Mouse (Mus musculus) heart, postnatal 10 days (tissue): ENCODE measurements at regions not wholly inside any gene's neighbourhood (a gene's known extent, or its start where the extent isn't known, plus 50 kb on each side); places are given as distances from the start of the nearest gene placed in this dataset.

Experiments used
- DNase-seq, 2 experiments: peaks; one replicate each; pipeline ENCODE4 v3.0.0; 2021
- intact Hi-C: fragments of 180-260 bp; cut with DNase I; formaldehyde crosslinking; loops from one replicate; pipeline ENCODE4 v1.15.1; 2025

- DNase-seq = peak; percentile 77 to 78
- intact Hi-C loops = loop anchor here (5.0 kb wide), 1 partner anchor 50 kb away; no protein-coding TSS in a partner anchor
Measured at GRCm38 (mm10) chr4:48842777-48843214, 179.5 kb downstream of the Cavin4 start.

GRCm38 (mm10) chr4:48871105-48871504, 188.0 kb upstream of the Plppr1 start:
- intact Hi-C loops = no loop called here
- no peak for DNase-seq

DNA sequence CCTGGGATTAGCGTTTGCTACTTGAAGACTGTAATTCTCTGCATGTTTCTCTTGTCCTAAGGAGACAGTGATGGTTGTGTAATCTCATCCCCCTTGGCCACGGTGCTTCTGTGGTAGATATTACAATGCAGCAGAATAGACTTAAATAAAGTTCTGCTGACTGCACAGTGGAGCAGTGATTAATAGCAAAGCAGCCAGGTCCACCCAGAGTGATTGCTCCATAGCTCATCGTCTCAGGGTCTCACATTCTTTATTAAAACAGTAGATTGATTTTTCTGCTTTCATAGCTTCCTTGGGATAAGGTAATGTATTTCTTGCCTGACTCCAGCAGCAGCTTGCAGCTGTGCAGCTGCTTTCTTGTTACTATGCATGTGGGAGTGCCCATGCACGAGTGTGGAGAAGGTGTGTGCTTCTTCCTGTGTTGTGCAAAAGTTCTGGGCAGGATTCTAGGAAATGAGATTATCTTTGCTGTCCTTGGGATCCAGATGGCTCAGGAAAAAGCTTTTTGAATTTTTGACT, 169.9 kb upstream of the Plppr1 start:
- intact Hi-C loops = no loop called here
- no peak for DNase-seq

DNA sequence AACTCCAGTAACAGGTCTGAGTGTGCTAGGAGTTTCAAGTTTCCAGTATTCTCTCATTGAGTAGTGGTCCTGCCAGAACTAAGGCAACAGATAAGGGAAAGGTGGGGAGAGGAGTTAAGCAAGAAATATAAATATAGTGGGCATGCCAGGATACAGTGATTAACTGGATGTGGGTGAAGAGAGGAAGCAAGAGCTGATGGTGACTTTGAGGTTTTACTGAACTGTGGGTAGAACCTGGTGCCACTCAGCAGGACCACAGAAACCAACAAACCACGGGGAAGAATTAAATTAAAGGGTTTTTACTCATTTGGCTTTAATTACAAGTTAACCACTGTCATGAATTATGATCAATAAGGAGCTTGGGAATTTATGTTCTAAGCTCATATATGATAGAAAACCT, 154.5 kb upstream of the Plppr1 start:
- intact Hi-C loops = no loop called here
- no peak for DNase-seq

DNA sequence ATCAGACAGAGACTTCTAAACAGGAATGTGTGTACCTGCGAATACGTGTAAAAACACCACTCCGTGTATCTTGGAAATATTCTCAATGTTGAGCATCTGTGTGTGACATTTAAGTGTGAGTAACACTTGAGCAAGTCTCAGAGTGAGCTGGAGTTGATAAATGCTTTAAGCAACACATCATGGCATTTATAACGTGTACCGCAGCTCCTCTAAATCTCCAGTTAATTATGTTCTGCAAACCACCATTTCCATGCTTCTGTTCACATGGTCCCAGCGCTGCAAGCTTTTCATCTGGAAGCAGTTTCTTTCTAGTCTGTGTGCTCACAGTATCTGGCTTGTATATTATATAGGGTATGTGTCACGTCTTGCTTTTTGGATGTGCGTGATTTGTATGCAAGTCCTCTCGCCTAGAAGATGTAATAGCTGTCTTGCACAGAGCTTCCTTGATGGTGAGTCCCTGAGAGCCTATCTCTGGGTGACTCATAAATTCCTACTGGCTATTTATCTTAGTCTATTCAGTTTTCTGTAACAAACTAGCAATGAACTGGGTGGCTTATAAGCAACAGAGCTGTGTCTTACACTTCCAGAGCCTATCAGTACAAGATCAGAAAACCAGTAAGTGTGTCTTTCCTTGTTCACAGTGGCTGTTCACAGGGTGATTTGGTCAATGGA, 153.7 kb upstream of the Plppr1 start:
- DNase-seq = no peak
- intact Hi-C loops = no loop called here

GRCm38 (mm10) chr4:48909161-48909560, 149.9 kb upstream of the Plppr1 start:
- intact Hi-C loops = no loop called here
- no peak for DNase-seq

DNA sequence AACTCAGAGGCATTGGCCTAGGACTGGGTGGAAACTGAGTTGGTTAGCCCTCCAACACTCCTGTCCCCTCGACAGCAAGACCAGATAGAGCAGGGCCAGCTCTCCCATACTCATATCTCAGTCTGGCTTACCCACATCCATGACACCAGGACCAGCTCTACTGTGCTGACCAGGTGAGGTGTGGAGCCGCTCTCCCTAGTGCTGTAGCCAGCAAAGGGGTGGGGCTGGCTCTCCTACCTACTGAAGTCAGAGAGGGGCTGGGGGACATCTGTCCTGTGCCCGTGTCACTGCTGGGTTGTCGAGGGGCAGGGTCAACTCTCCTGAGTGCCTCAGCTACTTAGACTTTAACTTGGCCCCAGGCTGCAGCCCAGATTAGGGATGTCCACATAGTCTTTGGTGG, 145.8 kb upstream of the Plppr1 start:
- DNase-seq = no peak
- intact Hi-C loops = no loop called here

DNA sequence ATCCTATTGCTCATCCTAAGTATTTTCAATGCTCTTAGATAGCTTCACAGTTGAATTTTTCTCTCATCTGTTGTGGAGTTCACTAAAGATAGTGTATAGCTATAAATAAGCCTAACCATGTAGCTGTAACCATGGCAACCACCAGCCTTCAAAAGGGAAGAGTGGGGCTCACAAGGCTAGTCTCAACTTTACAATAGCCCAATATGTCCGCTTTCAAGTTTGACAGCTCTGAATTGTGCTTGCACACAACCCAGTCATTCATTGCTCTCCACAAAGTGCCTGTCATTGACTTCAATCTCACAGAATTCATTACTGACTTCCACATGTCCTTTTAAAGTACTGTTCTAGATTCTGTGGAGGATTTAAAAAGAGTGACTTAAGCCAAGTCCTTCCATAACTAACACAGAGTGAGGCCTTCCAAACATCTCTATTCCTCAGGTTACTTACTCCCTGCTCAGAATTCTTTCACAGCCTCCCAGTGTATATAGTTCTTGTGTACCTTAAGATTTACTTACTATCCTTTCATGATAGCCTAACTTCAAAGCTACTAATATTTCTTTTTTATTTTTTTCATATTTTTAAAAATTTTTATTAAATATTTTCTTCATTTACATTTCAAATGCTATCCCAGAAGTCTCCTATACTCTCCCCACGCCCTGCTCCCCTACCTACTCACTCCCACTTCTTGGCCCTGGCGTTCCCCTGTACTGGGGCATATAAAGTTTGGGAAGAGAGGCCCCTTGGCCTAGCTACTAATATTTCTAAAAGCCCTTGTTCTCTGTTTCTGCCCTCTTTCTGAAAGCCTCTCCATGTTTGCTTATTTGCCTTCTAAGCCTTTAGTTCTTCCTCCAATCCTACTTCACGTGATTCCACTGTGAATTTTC, 134.3 kb upstream of the Plppr1 start:
- intact Hi-C loops = no loop called here
- no peak for DNase-seq

DNA sequence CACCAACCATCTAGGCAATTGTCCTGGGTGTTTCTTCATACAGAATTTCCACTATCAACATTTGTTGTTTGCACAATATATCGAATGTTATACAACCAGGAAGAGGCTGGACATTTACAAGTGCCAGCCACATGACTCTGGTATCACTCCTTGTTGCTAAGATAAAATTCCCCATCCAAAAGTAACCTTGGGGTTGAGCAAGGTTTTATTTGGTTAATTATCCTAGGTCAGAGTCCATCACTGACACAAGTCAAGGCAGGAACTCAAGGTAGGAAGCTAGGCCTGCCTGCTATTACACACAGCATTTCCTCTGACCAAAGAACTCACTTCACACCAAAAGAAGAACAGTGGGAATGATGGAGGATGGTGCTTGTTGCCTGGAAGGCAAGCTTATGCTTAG, 120.7 kb upstream of the Plppr1 start:
- DNase-seq = no peak
- intact Hi-C loops = no loop called here

DNA sequence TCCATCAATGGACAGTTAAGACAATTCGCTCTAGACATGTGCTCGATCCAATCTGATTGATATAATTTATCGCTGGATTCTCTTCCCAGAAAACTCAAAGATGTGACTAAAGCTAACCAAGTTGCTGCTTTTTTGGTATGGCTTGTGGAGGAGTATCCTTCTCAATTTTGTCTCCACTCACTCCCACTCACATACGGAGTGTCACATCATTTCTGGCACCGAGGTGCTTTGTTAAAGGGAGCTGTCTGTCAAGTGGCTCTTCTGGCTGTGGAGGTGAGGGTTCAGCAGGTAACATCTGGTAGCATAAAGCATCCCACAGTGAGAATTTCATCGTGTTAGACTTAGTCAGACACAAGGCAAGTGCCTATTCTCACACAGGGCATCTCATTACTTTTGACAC, 120.2 kb upstream of the Plppr1 start:
- intact Hi-C loops = no loop called here
- no peak for DNase-seq

- intact Hi-C loops = no loop called here
- DNase-seq = no peak
Measured at GRCm38 (mm10) chr4:48945266-48945818, 113.7 kb upstream of the Plppr1 start.

DNA sequence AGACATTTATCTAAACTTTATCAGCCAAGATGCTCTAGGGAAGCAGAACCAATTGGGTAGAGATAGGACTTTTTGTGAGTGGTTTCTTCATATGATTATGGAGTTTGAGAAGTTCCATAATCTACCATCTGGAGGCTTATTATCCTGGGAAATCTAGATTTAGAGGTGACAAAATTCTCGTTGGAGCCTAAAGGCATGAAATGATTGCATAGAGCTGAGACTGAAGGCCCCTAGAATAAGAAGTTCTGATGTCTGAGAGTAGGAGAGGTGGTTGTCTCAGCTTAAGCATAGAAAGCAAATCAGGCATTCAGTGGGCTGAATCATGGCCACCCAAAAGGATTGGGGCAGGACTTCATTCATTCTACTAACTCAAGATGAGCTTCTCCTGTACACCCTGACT, 106.1 kb upstream of the Plppr1 start:
- intact Hi-C loops = no loop called here
- DNase-seq = no peak

DNA sequence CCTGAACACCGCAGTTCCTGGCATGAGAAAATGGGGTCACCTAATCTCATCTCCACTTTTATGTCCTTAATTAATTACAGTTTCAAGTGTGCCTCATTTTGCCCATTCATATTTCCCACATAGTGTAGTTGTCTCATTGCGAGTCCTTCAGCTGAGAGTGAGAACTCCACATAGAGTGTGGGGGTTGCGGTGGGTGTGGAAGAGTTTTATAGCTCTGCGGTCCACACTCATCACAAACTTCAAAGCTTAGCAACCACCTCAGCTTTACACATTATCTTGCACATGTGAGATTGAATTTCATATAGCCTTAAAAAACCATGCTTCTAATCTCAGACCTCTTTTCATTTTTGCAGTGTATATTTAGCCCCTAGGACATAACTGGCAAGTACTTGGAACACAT, 83.3 kb upstream of the Plppr1 start:
- intact Hi-C loops = no loop called here
- DNase-seq = no peak

DNA sequence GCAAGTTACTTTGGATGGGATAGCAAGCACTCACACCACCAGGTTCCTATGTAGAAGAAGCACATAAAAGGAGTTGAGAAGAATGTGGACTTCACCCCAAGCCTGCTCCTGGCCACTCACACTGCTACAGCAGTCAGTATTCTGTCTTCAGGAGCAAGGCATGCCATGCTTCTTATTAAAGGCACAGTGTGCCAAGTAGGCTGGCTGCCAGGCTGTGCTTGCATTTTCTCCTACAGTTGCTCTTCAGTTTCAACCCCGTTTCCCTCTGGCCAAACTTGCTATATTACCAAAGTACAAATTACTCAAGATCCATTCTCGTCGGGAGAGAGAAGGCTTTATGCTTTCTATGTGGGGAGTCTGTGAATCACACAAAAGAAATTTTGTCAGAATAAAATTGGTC, 67.1 kb upstream of the Plppr1 start:
- intact Hi-C loops = no loop called here
- DNase-seq = peak; percentile 19 to 28
